ENCODE assay signal across 26 mouse cellular contexts in the genomic region with DNA sequence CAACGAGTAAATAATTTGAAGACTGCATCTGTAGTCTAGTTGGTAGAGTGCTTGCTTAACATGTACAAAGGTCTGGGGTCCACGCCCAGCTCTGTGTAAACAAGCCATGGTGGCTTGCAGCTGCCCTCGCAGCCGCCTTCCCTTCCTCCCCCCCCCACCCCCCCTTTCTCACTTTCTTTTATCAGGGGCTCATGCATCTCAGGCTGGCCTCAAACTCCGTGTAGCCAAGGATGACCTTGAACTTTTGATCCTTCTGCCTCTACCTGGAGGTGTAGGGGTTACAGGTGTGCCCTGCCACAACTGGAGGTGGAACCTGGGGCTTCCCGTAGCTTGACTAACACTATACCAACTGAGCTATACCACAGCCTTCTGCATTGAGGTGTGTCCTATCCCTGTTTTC. TPM values are rescaled to one million over a fixed set of nuclear protein-coding genes. Genes with fewer than 3 reads are reported as not detected.
DNase-seq lines count a peak whose midpoint lies in the region; ATAC-seq and TF ChIP-seq lines count a peak whose summit lies in the region.
"Had no signal": no experiment of that assay in that cellular context is flagged by ENCODE, and none has a peak within 500 bp of the region (broad histone marks: within the 10 kb centered on the region; RNA-seq: fewer than 3 reads in every experiment).

No protein-coding gene starts in this region.

- DNase-seq in R1 (ENCODE audit: low read depth, low spot score): peak; percentile 77
- peak; percentile 23 for DNase-seq in liver
- peak; percentile 39 for DNase-seq in liver, postnatal 0 days
- peak; percentile 82 for DNase-seq in yolk sac, embryonic 10.5 days (ENCODE audit: low spot score)
- DNase-seq in layer of hippocampus, adult 9-11 months: no peak
- no peak for DNase-seq in heart, postnatal 14 days
- DNase-seq in lung, postnatal 4 days: no peak
- DNase-seq: adrenal gland, adult 2 months; B cell, adult 2 months; cerebellum, adult 11 months; cerebellum, adult 9-11 months; gastrocnemius, postnatal 10 days; heart, adult 11 months; heart, postnatal 10 days; kidney, postnatal 14 days; lung, postnatal 36 days; right cerebral cortex, adult 18-20 months; thymus, adult 18-20 months; thymus, postnatal 36 days had no signal

- H3K4me1 ChIP-seq in liver, postnatal 0 days (ENCODE audit: insufficient read depth): peaks cover 2% of the 10 kb centered on the region; the same call in 1 of the 2 replicates
- H3K4me1 ChIP-seq: embryonic facial prominence, embryonic 15.5 days; forebrain, embryonic 15.5 days; heart, embryonic 12.5 days; lung, embryonic 15.5 days; midbrain, embryonic 15.5 days; neural tube, embryonic 13.5 days had no signal

- TF ChIP-seq EP300 in liver, postnatal 0 days (IDR thresholded peaks at IDR 0.05; ENCODE audit: low read depth): 0 out of 2 replicates have a peak, but pooled peaks have one; percentile 8

- no peak overlapping the region for H3K4me2 ChIP-seq in liver, postnatal 0 days (ENCODE audit: low read depth, low read length)
- H3K4me2 ChIP-seq: embryonic facial prominence, embryonic 15.5 days; forebrain, embryonic 15.5 days; heart, embryonic 12.5 days; lung, embryonic 15.5 days; midbrain, embryonic 15.5 days; neural tube, embryonic 13.5 days had no signal

- no peaks in the 10 kb centered on the region for H3K9me3 ChIP-seq in liver, postnatal 0 days (ENCODE audit: low read length)
- H3K9me3 ChIP-seq: embryonic facial prominence, embryonic 15.5 days; forebrain, embryonic 15.5 days; heart, embryonic 12.5 days; lung, embryonic 15.5 days; midbrain, embryonic 15.5 days; neural tube, embryonic 13.5 days had no signal

- WGBS in liver, postnatal 0 days (ENCODE audit: insufficient replicate concordance): 55% methylated on average over 6 of the region's 6 CpGs

- TF ChIP-seq CTCF in liver, postnatal 0 days (IDR thresholded peaks at IDR 0.05; ENCODE audit: low read depth): no peak

- peak; percentile 80 for ATAC-seq in liver, postnatal 0 days
- ATAC-seq: forebrain, embryonic 15.5 days; midbrain, embryonic 15.5 days had no signal

- peaks cover 39% of the 10 kb centered on the region for H3K36me3 ChIP-seq in liver, postnatal 0 days (replicated peaks; ENCODE audit: insufficient read depth, low read length)

- intact Hi-C loops in heart, postnatal 14 days (cut with DNase I): loop anchor here (10.0 kb wide), 1 partner anchor 147 kb away; no protein-coding TSS in a partner anchor

- peak overlapping the region; percentile 29; the same call in 1 of the 2 replicates for H3K27ac ChIP-seq in liver, postnatal 0 days (ENCODE audit: low read depth)
- H3K27ac ChIP-seq: embryonic facial prominence, embryonic 15.5 days; forebrain, embryonic 15.5 days; lung, embryonic 15.5 days; midbrain, embryonic 15.5 days; neural tube, embryonic 13.5 days had no signal

- H3K4me3 ChIP-seq in liver, postnatal 0 days (ENCODE audit: low read depth, low read length): no peak overlapping the region
- H3K4me3 ChIP-seq: embryonic facial prominence, embryonic 15.5 days; forebrain, embryonic 15.5 days; heart, embryonic 12.5 days; lung, embryonic 15.5 days; midbrain, embryonic 15.5 days; myocyte; neural tube, embryonic 13.5 days had no signal

- no peak overlapping the region for H3K9ac ChIP-seq in liver, postnatal 0 days (replicated peaks)
- H3K9ac ChIP-seq: embryonic facial prominence, embryonic 15.5 days; forebrain, embryonic 15.5 days; heart, embryonic 12.5 days; lung, embryonic 15.5 days; midbrain, embryonic 15.5 days; neural tube, embryonic 13.5 days had no signal

- H3K27me3 ChIP-seq in liver, postnatal 0 days (ENCODE audit: insufficient read depth, low read length): no peaks in the 10 kb centered on the region
- H3K27me3 ChIP-seq: embryonic facial prominence, embryonic 15.5 days; forebrain, embryonic 15.5 days; heart, embryonic 12.5 days; lung, embryonic 15.5 days; midbrain, embryonic 15.5 days; neural tube, embryonic 13.5 days had no signal

RNA-seq across cellular contexts. Expression of a gene that starts 13.4 kb away (rescaled TPM):
- 2.8 and 3.8 TPM in 2 replicates for polyA plus RNA-seq in liver, postnatal 0 days (2015; fragmentation: Nextera tagmentation; extraction: Ambion mirVana)
- 10 to 100 TPM in 1 of 2 experiments, 1 to 10 TPM in 1; 9.9 to 10.0 TPM for total RNA-seq in heart, postnatal 14 days (2021)

RNA-seq across cellular contexts. Expression of a gene that starts 13.8 kb away (rescaled TPM):
- polyA plus RNA-seq in liver, postnatal 0 days (2015; fragmentation: Nextera tagmentation; extraction: Ambion mirVana): 25.4 and 27.4 TPM in 2 replicates
- 10 to 100 TPM; 28.3 to 31.9 TPM for total RNA-seq in heart, postnatal 14 days (2021)

RNA-seq across cellular contexts. Expression of a gene that starts 16.1 kb away (rescaled TPM):
- 5.0 and 5.5 TPM in 2 replicates for polyA plus RNA-seq in liver, postnatal 0 days (2015; fragmentation: Nextera tagmentation; extraction: Ambion mirVana)
- total RNA-seq in heart, postnatal 14 days (2021): 1 to 10 TPM; 6.3 to 6.6 TPM

RNA-seq across cellular contexts. Expression of a gene that starts 25.9 kb away (rescaled TPM):
- 411 and 425 TPM in 2 replicates for polyA plus RNA-seq in liver, postnatal 0 days (2015; fragmentation: Nextera tagmentation; extraction: Ambion mirVana)
- 100 to 1,000 TPM; 871 to 935 TPM for total RNA-seq in heart, postnatal 14 days (2021)

RNA-seq across cellular contexts. Expression of a gene that starts 50.7 kb away (rescaled TPM):
- 18.1 and 19.3 TPM in 2 replicates for polyA plus RNA-seq in liver, postnatal 0 days (2015; fragmentation: Nextera tagmentation; extraction: Ambion mirVana)
- total RNA-seq in heart, postnatal 14 days (2021): 10 to 100 TPM; 10.3 to 12.4 TPM

Comparison
In these comparisons a context has a peak if more than half of its experiments do, and no peak if none do; other contexts are left out.
1. DNase-seq: peak in R1 (single experiment), liver (single experiment), liver, postnatal 0 days (single experiment) and yolk sac, embryonic 10.5 days (single experiment); none in layer of hippocampus, adult 9-11 months (single experiment), heart, postnatal 14 days (0 of 2) and lung, postnatal 4 days (0 of 2).